Mouse (Mus musculus) CD8-positive naive resting alpha-beta T cell, adult 2 months (primary cell): ENCODE measurements around the gene Scoc.
"Not testable (repeated sequence)": the region's sequence is repeated elsewhere in the genome, so short reads cannot be mapped to it uniquely, and the experiment has no call there.

Experiments used
- DNase-seq, 2 experiments: peaks; one replicate each; pipeline ENCODE4 v3.0.0; 2022; ENCODE audit warnings: low read depth in 2 of 2, low spot score in 2 of 2

The Scoc gene

DNA sequence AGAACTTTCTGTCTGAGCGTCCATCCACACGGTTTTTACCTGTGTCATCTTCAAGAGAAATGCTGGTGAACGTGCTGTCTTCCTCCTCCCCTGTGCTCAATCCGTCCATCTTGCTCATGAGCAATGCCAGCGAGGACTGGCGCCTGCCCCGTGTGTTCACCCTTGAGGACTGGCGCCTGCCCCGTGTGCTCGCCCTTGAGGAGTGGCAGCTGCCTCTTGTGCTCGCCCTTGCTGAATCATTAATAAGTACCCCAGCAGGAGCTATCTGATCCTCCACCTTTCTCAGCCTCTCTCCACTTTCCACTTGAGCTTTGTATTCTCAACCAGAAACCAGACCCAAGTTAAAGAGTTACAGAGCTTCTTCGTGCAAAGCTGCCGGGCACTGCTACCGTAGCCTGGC is at the start of gene Scoc:
TSS of gene Scoc (minus strand) at position 170 of the 400 bp plus-strand sequence.
- no peak for DNase-seq

DNA sequence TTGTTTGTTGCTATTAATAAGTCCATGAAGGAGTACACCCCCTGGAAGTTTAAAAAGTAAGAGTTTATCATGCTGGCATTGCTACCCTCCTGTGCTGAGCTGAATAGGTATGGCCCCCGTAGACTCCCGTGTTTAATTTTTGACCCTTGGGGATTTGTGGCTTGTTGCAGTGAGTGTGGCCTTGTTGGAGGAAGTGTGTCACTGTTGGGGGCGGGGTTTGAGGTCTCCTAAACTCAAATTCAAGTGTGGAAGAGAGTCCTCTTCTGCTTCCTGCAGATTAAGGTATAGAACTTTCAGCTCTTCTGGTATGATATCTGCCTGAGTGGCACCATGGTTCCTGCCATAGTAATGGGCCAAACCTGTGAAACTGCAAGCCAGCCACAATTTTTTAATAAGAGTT is 1.4 kb upstream of the Scoc start:
- no peak for DNase-seq

- no peak for DNase-seq
Measured at GRCm38 (mm10) chr8:83457121-83457520, 1.1 kb downstream of the Scoc start.

- DNase-seq = peak; percentile 3 to 37
Measured at GRCm38 (mm10) chr8:83451056-83451455, 7.1 kb downstream of the Scoc start.

GRCm38 (mm10) chr8:83449960-83450359 is 8.2 kb downstream of the Scoc start:
- DNase-seq = no peak

DNA sequence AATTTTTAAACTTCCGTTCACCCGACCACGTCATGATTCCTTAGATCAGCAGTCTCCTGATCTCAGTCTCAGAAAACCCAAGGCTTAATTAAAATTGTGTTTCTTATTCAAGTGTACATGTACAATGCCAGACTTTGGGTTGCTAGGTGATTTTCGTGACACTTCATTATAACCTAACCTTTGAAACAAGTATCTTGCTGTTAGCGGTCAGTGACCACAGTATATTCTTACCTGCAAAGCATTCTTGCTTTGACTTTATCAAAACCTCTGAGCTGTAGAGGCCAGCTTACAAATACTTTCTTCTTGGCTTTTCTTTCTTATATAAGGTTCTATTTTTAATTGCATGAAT is 15.2 kb downstream of the Scoc start:
- no peak for DNase-seq

DNA sequence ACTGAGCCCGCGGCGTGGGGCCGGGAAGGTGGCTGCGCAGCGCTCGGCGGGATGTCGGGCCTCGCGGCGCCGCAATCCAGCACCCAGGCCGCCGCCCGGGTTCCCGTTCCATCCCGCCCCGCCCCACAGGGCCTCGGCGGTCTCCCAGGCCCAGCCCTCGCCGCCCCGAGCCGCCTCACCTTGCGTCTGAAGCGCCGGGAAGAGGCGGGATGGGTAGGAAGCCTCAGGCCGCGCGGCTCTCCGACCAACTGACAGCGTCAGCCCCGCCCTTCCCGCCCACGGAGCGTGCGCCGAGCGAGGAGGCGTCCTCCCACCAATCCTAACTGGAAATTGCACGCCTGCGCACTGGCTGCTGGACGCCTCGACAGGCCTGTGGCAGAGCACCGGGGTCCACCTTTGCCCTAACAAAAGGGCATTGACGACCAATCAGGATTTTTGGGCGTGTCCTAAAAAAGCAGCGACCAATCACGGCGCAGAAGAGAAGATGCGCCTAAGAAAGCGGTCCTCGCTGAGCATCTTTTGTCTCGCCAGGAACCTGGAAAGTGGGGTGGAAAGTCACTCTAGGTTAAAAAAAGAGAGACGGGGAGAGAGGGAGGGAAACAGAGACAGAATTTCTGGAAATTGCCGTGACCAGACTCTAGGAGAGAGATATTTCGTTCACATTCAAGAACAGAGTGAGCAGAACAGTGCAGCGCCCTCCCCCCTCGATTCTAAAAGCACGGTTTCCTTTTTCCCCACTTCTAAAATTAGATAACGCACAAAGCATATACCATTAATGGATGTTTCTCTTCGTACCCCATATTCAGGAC is 15.7 kb downstream of the Scoc start:
- peak; percentile 91 to 93 for DNase-seq

DNA sequence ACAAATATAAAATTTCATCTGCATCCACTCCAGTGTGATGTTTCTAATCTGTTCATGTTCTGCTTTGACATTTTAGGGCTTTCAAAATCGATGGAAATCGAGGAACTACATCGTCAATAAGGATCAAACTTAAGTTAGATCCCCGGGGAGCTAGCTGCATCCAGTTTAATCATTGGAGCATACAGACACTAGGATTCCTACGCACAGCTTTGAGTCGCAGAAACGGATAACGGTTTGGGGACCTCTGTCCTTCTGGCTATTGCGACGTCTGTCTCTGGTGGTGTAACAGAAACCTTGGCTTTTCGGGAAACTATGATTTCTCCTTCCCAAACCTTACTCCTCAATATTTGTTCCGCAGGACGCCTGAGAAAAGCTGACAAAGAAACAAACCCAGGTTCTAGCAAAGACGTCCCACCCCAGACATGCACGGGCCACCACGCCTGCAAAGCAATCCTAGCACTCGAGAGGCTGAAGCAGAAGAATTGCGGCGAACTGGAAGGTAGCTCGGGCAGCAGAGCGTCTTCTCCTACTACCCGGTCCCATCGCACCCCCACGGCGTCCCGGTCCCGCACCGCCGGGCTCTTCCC is 16.4 kb downstream of the Scoc start:
- no peak for DNase-seq

DNA sequence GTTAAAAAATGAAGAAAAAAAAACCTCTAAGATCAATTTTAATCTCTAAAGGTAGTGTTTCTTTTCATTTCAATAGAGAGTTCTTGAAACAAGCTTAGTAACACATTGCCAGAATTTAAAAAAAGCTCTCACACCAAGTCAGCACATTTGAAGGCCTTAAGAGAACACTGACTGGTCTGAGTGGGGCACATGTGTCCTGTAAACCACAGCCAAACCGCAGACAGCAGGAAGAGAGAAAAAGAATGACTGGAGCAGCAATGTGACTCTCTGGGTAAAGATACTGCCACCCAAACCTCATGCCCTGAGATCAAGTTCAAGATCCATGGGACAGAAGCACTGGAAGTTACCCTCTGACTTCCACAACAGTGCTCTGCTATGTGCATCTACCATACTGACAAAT is 21.1 kb downstream of the Scoc start:
- DNase-seq = no peak

DNA sequence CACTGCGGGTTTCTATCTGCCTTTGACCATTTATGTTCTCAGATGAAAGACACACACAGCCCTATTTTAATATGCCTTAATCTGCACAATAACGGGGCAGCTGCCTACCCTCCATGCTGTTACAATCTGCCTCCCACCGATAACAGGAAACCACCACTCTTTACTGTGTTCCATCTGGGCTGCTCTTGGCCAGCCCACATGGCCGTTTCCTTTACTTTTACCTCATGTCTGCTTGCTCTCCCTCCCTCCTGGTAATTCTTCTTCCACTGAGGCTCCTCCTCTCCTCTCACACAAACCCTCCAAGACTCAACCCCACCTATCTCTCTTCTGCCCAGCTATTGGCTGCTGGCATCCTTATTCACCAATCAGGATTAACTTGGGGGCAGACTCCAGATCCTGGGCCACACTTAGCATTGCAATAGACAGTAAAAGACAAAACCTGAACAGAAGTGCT is 29.1 kb downstream of the Scoc start:
- no peak for DNase-seq

GRCm38 (mm10) chr8:83428621-83429020 is 29.6 kb downstream of the Scoc start:
- DNase-seq = not testable (repeated sequence)

GRCm38 (mm10) chr8:83426949-83427348 is 31.2 kb downstream of the Scoc start:
- no peak for DNase-seq

DNA sequence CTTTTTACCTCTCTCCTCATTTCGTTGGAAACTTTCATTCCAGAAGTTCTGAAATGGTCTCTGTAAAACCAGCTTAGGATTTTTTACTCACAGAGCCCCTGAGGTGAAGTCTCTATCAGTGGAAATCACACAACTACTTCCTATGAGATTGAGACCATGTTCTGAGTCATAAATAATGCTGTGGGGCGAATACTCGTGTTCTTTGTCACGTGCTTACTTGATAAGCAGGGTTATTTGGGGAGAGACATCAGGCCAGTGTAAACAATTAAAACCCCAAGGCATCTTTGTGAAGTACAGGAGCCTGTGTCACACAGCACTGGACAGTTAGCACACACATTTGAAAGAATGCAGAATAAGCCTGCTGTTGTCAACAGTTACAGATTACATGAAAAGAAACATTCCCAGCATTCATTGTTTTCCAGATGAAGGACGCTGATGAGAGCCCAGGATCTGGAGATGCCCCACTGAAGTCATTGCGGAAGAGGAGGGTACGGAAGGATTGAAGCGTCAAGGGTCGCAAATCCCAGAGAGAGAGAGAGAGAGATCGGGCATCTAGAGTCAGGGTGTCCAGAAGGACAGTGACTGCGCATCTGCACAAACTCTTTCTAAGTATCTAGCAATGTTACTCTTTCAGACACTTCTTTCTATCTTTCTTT is 32.0 kb downstream of the Scoc start:
- no peak for DNase-seq

DNA sequence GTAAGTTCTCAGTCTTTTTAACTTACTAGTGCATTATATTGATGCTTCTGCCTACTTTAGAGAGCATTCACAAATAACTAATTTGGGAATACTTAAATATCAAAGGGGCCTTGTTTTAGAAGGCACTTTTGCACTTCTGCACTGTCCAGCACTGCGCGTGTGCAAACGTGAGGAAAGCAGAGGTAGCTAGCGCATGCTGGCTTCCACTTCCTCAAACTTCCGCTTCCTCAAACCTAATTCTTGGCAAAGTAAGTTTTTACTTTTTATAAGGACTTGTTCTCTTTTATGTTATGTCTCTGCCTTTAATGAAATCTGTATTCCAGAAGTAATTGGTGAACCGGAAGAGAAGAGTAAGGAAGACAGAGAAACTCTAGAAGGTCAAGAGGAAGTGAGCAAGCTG is 33.0 kb downstream of the Scoc start:
- DNase-seq = no peak

- DNase-seq = no peak
Measured at GRCm38 (mm10) chr8:83423032-83423825, 35.0 kb downstream of the Scoc start.

DNA sequence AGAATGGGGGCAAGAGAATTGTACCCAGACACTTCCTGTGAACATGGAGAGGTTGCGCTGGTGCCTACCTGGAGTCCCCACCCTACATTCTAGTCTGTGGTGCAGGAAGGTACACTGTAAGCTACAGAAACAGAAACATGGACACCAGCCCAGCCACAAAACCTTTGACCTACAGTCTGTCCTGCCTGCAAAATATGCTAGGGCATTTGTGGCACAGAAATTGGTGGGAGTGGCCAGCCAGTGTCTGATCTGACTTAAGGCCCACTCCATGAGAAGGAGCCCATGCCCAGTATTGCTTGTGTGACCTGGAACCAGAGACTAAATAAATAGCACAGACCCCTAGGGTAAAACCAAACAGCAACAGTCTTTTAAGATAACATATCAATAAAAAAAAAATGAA is 36.8 kb downstream of the Scoc start:
- no peak for DNase-seq

DNA sequence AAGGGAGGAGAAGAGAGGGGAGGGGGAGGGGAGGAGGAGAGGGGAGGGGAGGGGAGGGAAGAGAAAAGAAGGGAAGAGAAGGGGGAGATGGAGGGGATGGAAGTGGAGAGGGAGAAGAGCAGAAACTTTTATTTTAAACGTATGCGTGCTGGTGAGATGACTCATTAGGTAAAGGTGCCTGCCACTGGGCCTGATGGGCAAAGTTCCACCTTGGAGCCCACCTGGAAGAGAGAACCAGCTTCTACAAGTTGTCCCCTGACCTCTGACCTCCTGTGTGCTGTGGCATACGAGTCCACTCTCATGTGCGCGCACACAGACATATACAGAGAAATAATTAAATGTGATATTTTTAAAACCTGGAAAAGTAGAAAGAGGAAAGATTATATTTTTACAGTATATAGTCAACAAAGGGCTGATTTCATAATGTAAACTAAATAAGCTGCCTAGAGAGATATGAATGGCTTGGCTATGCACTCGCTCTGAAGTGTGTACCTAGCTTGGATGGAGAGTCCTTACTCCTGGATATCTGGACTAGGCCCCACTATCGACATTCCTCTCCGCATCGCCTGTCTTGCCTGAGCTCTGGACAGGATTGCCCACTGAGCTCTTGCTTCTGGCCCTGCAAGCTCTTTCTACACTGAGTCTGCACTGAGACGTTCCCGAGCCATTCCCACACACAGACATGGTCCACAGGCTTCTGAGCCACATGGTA is 39.2 kb downstream of the Scoc start:
- DNase-seq = no peak

- no peak for DNase-seq
Measured at GRCm38 (mm10) chr8:83417970-83418369, 40.2 kb downstream of the Scoc start.

GRCm38 (mm10) chr8:83416878-83417277 is 41.3 kb downstream of the Scoc start:
- no peak for DNase-seq

- no peak for DNase-seq
Measured at GRCm38 (mm10) chr8:83408496-83408895, 49.7 kb downstream of the Scoc start.

DNA sequence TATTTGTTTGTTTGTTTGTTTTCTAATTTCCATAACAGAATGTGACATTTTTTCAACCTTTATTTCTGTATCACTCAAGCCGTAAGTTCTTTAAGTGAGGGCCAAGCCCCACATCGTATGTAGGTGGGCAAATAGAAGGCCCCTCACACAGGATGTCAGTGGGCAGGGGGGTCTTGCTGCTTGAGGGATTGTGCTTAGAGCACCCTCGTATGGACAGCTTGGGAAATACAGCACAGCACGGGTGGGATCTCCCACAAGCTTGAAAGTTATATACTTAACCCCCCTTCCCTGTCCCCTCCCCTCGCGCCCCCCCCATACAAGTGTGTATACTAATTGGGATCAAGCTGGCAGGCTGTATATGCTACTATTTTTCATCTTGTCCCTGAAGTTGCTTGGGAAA is 51.4 kb downstream of the Scoc start:
- no peak for DNase-seq
